Mouse (Mus musculus) MN1 (cell line): Measurements from ENCODE around the gene Rab17.

Experiments
- DNase-seq: peaks from one replicate; pipeline ENCODE4 v3.0.0-alpha.2; 2016; ENCODE audit warnings: low spot score

Gene Rab17

DNA sequence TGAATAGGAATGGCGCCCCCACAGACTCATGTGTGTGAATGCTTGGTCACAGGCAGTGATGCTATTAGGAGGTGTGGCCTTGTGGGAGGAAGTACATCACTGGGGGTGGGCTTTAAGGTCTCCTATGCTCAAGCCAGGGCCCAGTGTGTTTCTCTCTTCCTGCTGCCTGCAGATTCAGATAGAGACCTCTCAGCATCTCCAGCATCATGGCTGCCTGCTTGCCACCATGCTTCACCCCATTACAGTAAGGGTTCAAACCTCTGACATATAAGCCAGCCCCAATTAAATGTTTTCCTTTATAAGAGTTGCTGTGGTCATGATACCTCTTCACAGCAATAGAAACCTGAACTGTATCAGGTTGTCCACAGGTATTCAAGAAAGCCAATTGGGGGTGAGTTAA is 26.5 kb upstream of the Rab17 start:
- no peak for DNase-seq

DNA sequence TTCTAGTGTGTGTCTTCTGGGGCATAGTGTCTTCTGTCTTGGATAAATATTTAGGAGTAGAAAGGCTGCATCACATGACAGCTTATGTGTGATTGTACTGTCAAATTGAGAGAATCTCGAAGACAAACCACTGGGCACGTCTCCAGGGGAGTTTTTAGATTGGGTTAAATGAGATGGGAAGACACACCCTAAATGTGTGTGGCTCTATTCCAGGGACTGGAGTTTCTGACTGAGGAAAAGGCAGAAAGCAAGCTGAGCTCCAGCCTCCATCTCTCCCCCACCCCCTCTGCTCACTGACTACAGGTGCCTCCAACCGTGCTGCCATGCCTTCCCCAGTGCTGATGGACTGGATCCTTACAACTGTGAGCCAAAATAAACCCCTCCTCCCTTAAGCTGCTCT is 11.9 kb upstream of the Rab17 start:
- DNase-seq = no peak

DNA sequence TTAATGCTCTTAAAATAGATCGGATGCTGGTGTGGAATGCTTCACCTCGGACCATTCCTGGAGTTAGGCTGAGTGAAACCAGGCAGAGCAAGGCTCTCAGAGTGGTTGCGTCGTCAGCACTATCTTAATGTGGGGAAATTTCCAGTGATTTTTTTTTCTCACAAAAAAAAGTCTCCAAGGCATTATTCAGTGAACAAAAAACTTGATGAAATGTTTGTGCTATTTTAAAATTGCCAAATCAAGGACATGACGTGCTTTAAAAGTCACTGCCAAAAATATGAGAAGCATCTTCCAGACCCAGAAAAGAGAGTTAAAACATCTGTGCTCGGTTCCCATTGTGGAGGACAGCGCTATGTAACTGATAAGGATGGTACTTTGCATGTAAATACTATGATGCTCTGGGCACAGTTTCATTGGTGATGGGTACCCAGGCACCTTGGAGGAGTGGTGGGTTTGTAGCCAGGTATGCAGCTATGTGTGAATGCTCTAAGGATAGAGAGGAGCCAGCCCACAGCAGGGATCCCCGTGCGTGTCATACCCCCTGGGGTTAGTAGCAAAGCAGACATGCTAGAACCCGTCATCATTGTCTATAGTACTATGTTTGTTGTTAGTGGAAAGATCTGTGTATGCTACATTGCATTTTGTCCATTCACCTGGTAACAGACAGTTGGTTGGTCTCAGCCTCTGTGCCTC is 11.3 kb upstream of the Rab17 start:
- no peak for DNase-seq

DNA sequence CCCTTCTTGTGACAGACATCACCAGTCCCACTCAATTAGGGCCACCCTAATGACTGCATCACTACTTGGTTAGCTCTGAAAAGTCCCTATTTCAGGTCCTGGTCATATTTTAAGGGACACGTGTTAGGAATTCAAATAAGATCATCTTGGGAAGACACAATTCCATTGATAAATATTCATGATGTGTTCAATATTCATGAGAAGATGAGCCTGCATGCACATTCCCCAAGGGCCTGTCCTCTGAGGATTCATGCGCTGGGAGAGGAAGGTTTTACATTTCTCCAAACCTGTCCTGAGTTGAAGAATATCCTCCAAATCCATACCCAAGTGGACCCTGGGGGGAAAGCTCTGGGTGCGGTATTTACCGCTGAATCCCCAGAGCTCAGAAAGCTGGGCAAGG is 6.5 kb upstream of the Rab17 start:
- no peak for DNase-seq

DNA sequence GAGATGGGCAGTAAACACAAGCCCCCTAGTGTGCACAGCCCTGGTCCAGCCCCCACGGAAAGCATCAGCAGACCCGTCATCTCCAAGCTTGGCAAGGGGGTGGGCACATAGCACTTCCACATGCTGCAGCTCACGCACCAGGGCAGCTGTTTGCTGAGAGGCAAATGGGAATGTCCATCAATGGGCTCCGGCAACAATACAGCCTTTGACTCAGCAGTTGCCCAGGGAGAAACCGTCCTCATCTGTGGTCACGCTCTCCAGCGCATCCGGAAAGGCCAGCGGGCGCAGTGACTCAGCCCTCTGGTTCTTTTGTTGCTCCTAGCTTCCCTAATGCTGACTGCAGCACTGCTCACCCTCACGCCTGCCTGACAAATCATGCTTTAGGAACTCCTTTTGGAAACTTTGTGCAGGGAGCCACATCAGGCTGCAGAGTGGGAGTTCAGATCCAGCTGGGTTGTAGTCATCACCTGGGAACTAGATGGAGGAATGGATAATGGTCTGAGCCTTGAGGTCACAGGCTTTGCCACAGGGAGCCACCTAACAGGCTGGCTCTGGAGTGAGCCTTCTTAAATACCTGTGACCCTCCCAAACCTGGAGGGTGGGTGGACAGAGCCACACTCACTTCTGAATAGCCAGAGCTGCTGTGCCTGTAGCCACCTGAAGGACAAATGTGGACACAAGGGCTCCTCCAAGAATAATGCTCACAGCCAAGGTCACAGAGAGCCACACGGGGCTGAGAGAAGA is 5.6 kb upstream of the Rab17 start:
- DNase-seq = no peak

DNA sequence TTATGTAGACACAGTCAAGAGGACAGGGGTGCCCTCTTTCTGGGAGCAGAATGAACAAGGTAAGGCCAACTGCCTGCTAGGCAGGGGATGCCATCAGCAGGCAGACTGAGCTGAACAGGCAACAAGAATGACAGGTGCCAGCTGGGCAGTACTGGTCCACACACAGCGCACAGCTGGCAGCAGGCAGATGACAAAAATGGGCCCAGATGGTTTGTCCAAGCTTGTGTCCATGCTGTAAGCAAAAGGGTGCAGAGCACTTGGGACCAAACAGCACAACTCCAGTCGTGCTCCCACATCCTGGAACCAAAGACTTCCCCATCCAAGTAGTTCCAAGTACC is 4.1 kb upstream of the Rab17 start:
- no peak for DNase-seq

DNA sequence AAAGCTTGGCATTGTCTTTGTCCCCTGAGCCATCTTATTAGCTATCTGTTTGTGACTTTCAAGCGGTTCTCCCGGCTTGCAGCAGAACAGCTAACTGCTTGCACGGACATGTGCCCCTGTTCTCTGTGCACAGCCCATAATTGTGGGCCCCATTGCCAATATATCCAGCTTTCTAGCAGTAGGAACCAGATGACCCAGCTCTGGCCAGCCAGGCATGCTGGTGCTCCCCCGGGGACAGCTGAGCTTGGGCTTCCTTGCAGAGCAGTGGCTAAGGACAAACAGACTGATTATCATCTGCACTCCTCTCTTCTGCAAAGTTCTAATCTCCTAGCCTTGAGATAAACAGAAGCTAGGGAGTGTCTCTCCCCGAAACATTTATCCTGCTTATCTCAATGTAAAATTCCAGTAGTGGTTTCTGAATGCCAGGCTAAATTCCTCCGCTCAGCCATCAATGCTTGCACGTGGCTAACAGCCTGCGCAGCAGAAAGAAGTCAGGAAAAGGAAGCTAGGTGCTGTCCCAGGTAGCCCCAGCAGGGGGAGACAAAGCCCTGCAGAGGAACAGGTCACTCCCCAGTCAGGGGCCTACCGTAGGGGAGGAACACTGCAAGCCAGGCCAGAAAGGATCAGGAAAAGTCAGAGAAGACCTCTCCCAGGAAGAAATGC is 3.6 kb upstream of the Rab17 start:
- DNase-seq = peak; percentile 60

DNA sequence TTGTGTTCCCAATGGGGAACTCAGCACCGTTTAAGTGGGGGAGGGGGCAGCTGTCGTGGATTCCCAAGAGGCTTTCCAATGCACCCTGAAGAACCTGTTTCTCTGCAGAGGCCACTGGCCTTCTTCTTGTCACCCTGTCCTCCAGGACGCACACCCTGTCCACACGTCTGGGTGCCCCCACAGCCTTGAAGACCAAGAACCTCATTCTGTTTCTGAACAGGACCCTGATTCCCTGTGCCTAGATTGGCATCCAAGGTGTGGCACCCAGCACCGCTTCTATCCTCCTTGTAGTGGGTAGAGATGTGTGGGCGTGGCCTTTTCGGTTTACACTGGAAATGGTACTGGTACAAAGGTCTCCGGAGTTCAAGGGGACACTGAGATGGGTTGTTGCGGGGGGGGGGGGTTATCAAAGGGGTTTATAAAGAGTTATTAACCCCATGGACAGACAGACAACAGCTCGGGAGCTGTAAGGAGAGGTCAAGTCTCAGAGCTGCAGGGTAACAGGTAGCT is 475 bp upstream of the Rab17 start:
- DNase-seq = no peak

DNA sequence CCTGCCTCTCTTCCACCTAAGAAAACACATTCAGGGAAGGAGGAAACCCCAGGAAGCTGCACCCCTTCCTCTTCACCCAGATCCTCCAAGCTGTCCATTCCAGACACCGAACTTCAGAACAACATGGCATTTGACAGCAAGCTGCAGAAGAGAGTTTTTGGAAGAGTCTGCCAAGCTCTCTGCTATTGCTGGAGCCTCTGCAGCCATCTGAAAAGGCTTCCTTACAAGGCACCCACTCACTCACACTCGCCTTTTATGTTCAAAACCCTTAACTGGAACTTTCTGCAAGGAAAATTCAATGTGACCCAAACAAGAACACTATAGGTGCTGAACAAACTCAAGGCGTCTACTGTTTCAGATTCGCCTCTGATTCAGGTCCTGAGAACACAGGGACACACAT is 812 bp downstream of the Rab17 start:
- DNase-seq = no peak

DNA sequence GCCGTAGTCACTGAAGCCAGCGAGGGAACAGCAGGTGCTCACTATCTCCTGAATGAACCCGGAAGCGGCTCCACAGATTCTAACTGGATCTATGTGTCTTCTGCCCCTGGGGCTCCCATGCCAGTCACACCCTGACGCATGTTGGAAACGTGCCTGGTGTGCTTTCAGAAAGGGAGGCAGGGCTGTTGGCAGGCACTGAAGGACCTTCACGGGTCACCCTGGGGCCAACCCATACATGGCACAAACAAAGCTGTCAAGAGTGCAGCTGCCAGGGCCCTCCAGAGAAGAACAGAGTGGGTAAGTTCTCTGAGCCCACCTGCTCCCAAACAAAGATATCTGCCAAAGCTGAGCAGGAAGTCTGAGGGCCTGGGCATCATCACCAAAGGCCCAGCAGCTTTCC is 1.9 kb downstream of the Rab17 start:
- DNase-seq = no peak

DNA sequence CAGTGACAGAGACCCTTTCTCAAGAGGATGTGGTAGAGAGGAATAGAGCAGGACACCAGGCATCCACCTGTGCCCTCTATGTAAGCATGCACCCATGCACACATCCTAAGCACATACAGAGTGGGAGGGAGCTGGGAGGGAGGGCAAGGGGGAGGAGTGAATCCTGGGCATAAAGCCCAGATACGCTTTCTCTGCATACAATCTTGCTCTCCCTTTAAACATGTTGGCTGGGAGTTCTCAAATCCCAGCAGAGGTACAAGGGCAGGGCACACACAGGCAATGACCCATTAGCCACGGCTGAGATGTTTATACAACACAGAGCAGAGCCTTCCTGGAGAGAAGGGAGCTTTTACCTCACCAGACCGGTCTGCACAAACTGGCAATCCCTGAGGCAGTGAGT is 6.5 kb downstream of the Rab17 start:
- no peak for DNase-seq

DNA sequence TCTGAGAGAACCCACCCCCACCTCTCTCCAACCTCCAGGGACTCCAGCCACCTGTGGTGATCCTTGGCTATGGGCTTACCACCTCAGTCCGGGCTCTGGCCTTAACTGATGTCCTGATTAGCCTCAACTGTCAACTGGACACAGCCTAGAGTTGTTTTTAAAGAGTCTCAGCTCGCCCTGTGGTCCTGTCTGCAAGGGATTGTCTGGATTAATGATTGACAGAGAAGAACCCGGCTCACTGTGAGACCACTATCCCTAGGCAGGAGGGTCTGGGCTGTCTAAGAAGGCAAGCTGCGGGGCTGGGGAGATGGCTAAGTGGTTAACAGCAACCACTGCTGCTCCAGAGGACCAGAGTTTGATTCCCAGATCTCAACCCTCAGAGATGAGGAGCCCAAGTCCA is 6.9 kb downstream of the Rab17 start:
- no peak for DNase-seq

DNA sequence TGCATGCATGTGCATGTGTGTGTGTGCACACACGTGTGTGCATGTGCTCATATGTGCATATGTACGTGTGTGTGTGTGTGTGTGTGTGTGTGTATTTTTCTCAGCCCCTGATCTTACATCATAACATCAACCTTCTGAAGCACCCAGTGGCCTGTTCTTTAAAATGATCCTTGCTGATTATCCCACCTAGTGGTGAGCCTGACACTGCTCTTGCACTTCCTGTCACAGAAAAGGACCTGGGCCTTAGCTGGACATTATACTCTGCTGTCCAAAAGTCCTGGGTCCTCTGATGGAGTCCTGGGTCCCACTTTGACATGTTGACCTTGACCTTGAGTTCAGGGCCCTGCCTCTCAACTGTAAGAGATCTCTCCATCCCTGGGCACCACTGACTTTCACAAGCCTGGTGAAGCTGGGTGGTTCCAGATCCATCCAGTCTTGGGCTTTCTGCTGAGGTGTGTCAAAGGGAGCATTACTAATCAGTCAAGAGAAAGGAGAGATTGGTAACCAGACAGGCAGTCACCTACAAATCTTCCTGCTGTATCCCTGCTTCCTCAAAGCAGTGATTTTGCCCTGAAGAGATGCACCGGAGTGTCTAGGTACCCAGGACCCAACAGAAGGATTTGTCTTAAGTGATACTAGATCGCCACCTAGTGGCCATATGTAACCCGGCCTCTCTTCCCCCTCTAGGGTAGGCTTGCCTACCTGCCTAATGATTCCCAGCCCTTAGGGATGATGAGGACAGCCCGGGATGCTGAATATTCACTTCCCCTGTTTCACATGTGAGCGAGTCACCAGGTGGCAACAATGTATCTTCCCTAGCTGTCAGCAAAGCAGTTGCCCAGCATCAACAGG is 13.0 kb downstream of the Rab17 start:
- peak; percentile 14 for DNase-seq

DNA sequence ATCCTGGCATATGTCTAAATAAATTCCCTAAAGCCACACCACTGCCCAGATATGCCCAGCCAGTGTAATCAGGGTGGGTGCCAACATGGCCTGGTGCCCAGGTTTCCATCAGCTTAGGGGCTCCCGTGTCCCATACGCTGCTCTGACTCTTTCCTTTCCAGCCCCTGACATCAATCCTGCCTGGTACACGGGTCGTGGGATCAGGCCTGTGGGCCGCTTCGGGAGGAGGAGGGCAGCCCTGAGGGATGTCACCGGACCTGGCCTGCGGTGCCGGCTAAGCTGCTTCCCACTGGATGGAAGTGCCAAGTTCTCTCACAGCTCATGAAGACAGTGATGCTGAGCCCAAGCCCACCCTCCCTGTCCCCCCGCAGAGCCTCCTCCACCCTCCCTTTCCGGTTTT is 15.8 kb downstream of the Rab17 start:
- no peak for DNase-seq

DNA sequence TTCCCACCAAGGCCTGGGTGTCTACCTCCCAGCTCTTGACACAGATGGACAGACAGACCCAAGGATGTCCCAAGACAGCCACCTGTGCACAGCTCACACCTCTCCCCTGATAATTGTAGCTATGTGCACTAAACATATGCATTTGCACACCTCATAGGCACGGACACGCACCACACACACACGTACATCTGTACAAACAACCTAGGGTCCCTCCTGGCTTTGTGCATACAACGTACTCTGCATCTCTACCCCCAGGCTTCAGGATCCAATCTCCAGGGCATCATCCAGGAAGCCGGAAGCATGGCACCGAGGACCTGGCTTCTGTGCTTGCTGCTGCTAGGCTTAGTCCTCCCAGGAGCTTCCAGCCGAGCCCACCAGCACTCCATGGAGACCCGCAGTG is 16.7 kb downstream of the Rab17 start, which contains the start of gene Prlh:
TSS of gene Prlh (plus strand) at position 301 of the 400 bp plus-strand sequence.
- DNase-seq = no peak

DNA sequence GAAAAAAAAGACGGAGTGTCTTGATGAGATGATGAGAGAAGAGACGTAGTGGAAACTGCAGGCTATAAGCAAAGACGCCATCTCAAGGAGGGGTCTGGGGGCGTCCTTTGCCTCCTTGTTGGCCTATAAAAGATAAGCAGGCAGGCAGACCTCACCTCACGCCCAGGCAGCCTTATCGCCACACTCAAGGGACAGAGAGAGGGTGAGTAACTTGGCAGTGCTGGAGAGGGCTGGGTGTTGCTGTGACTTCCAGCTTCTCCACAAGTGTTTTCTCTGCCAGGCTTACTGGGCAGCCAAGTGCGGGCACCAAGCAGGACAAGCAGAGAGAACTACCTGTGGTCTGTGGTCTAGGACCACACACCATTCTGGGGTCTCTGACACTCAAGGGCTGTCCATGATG is 17.8 kb downstream of the Rab17 start:
- no peak for DNase-seq

DNA sequence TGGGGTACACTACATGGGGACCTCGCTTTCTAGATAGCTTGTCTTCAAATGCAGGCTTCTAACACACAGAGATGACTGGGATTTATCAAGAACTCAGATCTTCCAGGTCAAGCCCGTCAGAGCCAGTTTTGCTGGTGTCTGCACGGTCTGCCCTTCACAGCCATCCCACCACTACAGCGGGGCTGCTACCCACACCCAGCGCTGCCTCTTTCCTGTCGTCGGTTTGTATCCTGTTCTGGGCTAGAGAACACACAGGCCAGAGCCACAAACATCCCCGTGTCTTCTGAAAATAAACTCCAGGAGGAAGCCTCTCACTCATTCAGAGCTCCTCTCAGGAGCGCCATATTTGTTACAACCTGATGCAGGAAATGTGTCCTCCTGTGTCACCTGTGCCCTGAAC is 20.2 kb downstream of the Rab17 start:
- no peak for DNase-seq

DNA sequence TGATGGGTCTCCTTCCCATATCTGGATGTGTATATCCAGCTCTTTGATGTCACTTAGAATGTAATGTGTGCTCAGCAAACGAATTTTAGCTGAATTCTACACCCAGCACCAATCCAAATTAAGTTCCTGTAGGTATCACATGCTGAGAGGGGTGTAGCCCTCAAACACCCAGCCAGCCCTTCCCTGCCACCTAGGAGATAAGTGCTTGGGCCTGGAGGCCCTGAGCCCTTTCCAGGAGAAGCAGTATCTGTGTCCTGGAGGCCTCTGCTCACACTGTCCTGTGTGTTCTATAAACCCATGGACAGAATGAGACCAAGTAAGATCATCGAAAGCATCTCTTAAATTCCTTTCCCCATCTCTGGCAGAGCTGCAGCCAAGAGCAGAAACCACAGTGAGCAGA is 22.2 kb downstream of the Rab17 start:
- DNase-seq = no peak

DNA sequence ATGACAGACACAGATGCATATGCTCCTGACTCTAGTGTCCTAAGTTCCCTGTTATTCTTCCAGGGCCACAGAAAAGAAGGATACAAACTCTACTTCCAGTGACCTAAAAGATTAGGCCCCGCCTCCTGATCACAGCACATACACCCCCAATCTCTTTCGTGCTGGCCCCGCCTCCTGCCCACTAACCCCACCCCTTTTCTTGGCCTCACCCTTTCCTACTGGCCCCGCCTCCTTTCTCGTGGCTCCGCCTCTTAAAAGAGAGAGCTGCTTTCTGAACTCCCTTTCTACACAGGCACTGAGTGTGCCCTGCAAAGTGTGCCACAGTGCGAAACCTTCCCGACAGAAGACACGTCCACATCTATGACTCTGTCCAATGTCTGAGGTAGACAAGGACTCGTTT is 24.3 kb downstream of the Rab17 start:
- no peak for DNase-seq

DNA sequence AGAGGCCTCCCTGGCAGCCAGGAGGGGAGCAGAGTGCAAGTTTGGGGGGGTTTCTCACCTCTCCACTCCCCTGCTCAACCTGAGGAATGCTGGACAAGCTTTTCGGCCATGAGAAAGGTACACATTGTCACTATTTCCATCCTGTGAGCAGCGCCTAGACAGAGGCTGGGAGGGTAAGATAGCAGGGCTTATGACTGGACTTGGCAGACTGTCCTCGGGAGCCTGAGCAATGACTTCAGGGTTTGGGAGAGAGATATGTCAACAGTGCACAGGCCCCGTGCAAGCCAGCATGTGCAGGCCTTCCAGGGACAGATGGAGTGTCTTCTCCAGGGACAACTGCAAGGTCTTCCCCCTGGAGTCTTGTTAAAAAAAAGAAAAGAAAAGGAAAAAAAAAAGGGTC is 29.5 kb downstream of the Rab17 start:
- DNase-seq = no peak

DNA sequence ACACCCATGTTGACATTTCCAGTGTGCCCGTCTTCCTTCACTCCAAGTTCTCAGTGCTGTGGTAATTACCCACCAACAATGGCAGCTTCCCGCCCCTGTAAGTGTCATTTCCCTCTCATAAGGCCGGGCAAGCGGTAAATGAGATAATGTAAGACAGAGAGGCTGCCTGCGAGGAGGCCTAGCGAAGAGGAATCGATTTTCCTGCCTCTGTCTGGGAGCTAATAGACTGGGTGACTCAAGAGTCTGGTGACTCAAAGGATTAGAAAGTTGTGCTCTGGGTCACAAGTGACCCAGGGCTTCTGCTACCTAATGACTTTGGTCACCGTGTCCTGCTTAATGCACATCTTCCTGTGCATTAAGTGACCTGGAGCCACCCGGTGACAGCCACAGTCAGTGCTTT is 32.5 kb downstream of the Rab17 start:
- DNase-seq = no peak

DNA sequence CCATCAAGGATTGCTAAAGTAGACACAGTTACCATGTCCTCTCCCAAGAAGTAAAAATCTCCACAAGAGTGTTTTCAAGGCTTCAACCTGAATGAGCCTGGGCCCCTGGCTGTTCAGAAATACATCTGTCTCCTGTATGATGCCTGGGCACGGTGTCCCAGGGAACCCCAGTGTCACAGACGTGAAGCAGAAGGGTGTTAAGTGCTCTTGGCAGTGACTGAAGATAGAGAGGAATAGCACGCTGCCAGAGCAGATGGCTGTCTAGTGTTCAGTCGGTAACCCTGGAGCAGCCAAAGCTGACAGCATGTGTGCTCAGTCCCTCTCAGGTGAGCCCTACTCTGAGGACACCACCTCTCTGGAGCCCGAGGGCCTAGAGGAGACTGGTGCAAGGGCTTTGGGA is 36.5 kb downstream of the Rab17 start:
- DNase-seq = no peak
